ENCODE assay signal across 23 mouse cellular contexts in genomic region chr16:17839976-17840375, GRCm38 (mm10). TPM values are rescaled to one million over a fixed set of nuclear protein-coding genes. Genes with fewer than 3 reads are reported as not detected.
DNase-seq lines count a peak whose midpoint lies in the region; TF ChIP-seq lines count a peak whose summit lies in the region.
"Had no signal": no experiment of that assay in that cellular context is flagged by ENCODE, and none has a peak within 500 bp of the region (broad histone marks: within the 10 kb centered on the region; RNA-seq: fewer than 3 reads in every experiment).

No protein-coding gene starts in this region.

- TF ChIP-seq CTCF in layer of hippocampus, adult 2 months (conservative IDR thresholded peaks at IDR 0.05) = no peak

- peak overlapping the region; percentile 18; the same call in 1 of the 2 replicates for H3K27ac ChIP-seq in layer of hippocampus, adult 2 months
- H3K27ac ChIP-seq: embryonic facial prominence, embryonic 10.5 days; forebrain, embryonic 12.5 days; heart, embryonic 13.5 days; hindbrain, postnatal 0 days; kidney, embryonic 15.5 days; limb, embryonic 15.5 days; liver, embryonic 15.5 days; macrophage; midbrain, embryonic 10.5 days had no signal

- no peak for DNase-seq in layer of hippocampus, adult 2 months (ENCODE audit: low spot score in 2 of 2)
- no peak for DNase-seq in layer of hippocampus, postnatal 25 days (ENCODE audit: extremely low spot score in 1 of 2, low spot score in 1 of 2)
- DNase-seq in cerebellum, adult 9-10 months = peak; percentile 89
- DNase-seq in gastrocnemius, adult 8-10 months (ENCODE audit: low spot score in 2 of 2) = peak; percentile 39 to 72
- no peak for DNase-seq in adrenal gland, adult 18-20 months (ENCODE audit: low spot score in 2 of 2)
- no peak for DNase-seq in right cerebral cortex, adult 18-20 months
- no peak for DNase-seq in natural killer cell, adult 2 months (ENCODE audit: low spot score in 2 of 2)
- DNase-seq: adrenal gland, adult 2 months; B cell, adult 2 months; layer of hippocampus, postnatal 36 days; thymus, postnatal 36 days had no signal

- H3K4me3 ChIP-seq in layer of hippocampus, adult 2 months = no peak overlapping the region
- H3K4me3 ChIP-seq: embryonic facial prominence, embryonic 10.5 days; forebrain, embryonic 12.5 days; heart, embryonic 13.5 days; kidney, embryonic 15.5 days; limb, embryonic 15.5 days; liver, embryonic 15.5 days; midbrain, embryonic 10.5 days had no signal

RNA-seq across cellular contexts. Expression of gene Car15, which starts 1.8 kb away (rescaled TPM):
- 10 to 100 TPM; 13.1 to 16.8 TPM for total RNA-seq in layer of hippocampus, adult 2 months (2021)
- total RNA-seq in layer of hippocampus, postnatal 25 days (2021) = 10 to 100 TPM; 12.9 to 13.5 TPM
- 1 to 10 TPM in 2 of 4 experiments, under 1 TPM in 2; 0.46 to 1.1 (median 0.81) TPM for total RNA-seq in gastrocnemius, adult 8-10 months (2022)
- total RNA-seq in adrenal gland, adult 18-20 months (2021) = 1 to 10 TPM; 1.8 to 2.2 TPM

RNA-seq across cellular contexts. Expression of gene B830017H08Rik, which starts 7.1 kb away (rescaled TPM):
- total RNA-seq in layer of hippocampus, adult 2 months (2021) = 1 to 10 TPM; 3.2 to 4.5 TPM
- 1 to 10 TPM; 3.6 to 3.7 TPM for total RNA-seq in layer of hippocampus, postnatal 25 days (2021)
- total RNA-seq in gastrocnemius, adult 8-10 months (2022) = not detected
- not detected for total RNA-seq in adrenal gland, adult 18-20 months (2021)
- total RNA-seq: adrenal gland, adult 2 months; granulocyte monocyte progenitor cell, adult 5-6 weeks; heart, postnatal 25 days had no signal

RNA-seq across cellular contexts. Expression of gene Scarf2, which starts 42.9 kb away (rescaled TPM):
- 1 to 10 TPM; 2.5 to 2.7 TPM for total RNA-seq in layer of hippocampus, adult 2 months (2021)
- 1 to 10 TPM; 2.7 to 2.8 TPM for total RNA-seq in layer of hippocampus, postnatal 25 days (2021)
- 1 to 10 TPM; 1.1 to 3.3 (median 2.4) TPM for total RNA-seq in gastrocnemius, adult 8-10 months (2022)
- 10 to 100 TPM in 1 of 2 experiments, 1 to 10 TPM in 1; 9.5 to 11.7 TPM for total RNA-seq in adrenal gland, adult 18-20 months (2021)

RNA-seq across cellular contexts. Expression of gene Gm20518, which starts 51.5 kb away (rescaled TPM):
- total RNA-seq in layer of hippocampus, adult 2 months (2021) = 1 to 10 TPM; 2.2 to 2.6 TPM
- 1 to 10 TPM; 2.4 to 2.7 TPM for total RNA-seq in layer of hippocampus, postnatal 25 days (2021)
- under 1 TPM; 0.10 to 0.13 (median 0.12) TPM for total RNA-seq in gastrocnemius, adult 8-10 months (2022)
- total RNA-seq in adrenal gland, adult 18-20 months (2021) = under 1 TPM; 0.32 to 0.66 TPM

RNA-seq across cellular contexts. Expression of gene Tssk1, which starts 54.0 kb away (rescaled TPM):
- not detected for total RNA-seq in layer of hippocampus, adult 2 months (2021)
- under 1 TPM in 1 of 2 experiments, not detected in 1; 0.15 TPM for total RNA-seq in layer of hippocampus, postnatal 25 days (2021)
- total RNA-seq in gastrocnemius, adult 8-10 months (2022) = under 1 TPM in 1 of 4 experiments, not detected in 3; 0.07 TPM
- not detected for total RNA-seq in adrenal gland, adult 18-20 months (2021)
- total RNA-seq: adrenal gland, adult 2 months; granulocyte monocyte progenitor cell, adult 5-6 weeks; hindbrain, postnatal 0 days; layer of hippocampus, postnatal 36 days; midbrain, postnatal 0 days had no signal

Comparison
In these comparisons a context has a peak if more than half of its experiments do, and no peak if none do; other contexts are left out.
1. DNase-seq: peak in cerebellum, adult 9-10 months (single experiment) and gastrocnemius, adult 8-10 months (2 of 2); none in layer of hippocampus, adult 2 months (0 of 2), layer of hippocampus, postnatal 25 days (0 of 2), adrenal gland, adult 18-20 months (0 of 2), right cerebral cortex, adult 18-20 months (single experiment) and natural killer cell, adult 2 months (0 of 2).
2. RNA of gene Car15, which starts 1.8 kb away (total RNA-seq): 13.1 to 16.8 TPM in layer of hippocampus, adult 2 months and 12.9 to 13.5 TPM in layer of hippocampus, postnatal 25 days; 1.8 to 2.2 TPM in adrenal gland, adult 18-20 months and 0.46 to 1.1 TPM in gastrocnemius, adult 8-10 months; every median in the first group is over 4 times any median in the second.
3. RNA of gene B830017H08Rik, which starts 7.1 kb away (total RNA-seq): 3.2 to 4.5 TPM in layer of hippocampus, adult 2 months and 3.6 to 3.7 TPM in layer of hippocampus, postnatal 25 days; not detected in gastrocnemius, adult 8-10 months and not detected in adrenal gland, adult 18-20 months; every median in the first group is over 4 times any median in the second.